9 mouse cellular contexts compared by ENCODE assay signal in the genomic region with DNA sequence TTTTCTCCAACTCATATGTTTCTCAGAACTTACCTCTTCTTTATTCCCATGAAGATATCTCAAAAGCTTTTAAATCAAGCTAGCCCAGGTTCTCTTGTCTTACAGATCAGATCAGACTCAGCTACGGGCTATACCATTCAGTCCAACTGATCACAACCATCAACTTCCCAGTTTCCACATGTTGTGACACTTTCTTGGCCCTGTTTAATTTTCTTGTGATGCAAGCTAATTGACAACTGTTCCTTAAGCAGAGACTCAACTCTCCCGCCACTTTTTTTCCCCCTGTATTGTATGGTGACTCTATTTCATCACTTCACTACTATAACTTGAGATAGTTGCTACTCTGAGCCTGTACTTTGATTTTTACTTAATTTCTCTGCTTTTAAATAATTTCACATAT. TPM values are rescaled to one million over a fixed set of nuclear protein-coding genes. Genes with fewer than 3 reads are reported as not detected.
DNase-seq lines count a peak whose midpoint lies in the region; ATAC-seq and TF ChIP-seq lines count a peak whose summit lies in the region.
"Had no signal": no experiment of that assay in that cellular context is flagged by ENCODE, and none has a peak within 500 bp of the region (broad histone marks: within the 10 kb centered on the region; RNA-seq: fewer than 3 reads in every experiment).

No protein-coding gene starts in this region.

- no peak for TF ChIP-seq EP300 in lung, postnatal 0 days (IDR thresholded peaks at IDR 0.05)
- no peak for TF ChIP-seq EP300 in stomach, postnatal 0 days (optimal IDR thresholded peaks at IDR 0.05)

- peak overlapping the region; percentile 67; the same call in 1 of the 2 replicates for H3K4me2 ChIP-seq in lung, postnatal 0 days (replicated peaks; ENCODE audit: low read depth, low read length)
- H3K4me2 ChIP-seq in liver, embryonic 13.5 days, result peak overlapping the region; percentile 75
- H3K4me2 ChIP-seq in stomach, postnatal 0 days (replicated peaks; ENCODE audit: low read depth), result peak overlapping the region; percentile 2; the same call in 1 of the 2 replicates

- no peak overlapping the region for H3K9ac ChIP-seq in lung, postnatal 0 days (replicated peaks; ENCODE audit: low read depth)
- no peak overlapping the region; the same call in 1 of the 2 replicates for H3K9ac ChIP-seq in liver, embryonic 13.5 days
- H3K9ac ChIP-seq in stomach, postnatal 0 days (ENCODE audit: low read length), result no peak overlapping the region

- no peaks in the 10 kb centered on the region for H3K36me3 ChIP-seq in lung, postnatal 0 days (ENCODE audit: insufficient read depth, low read length)
- no peaks in the 10 kb centered on the region for H3K36me3 ChIP-seq in liver, embryonic 13.5 days
- no peaks in the 10 kb centered on the region for H3K36me3 ChIP-seq in stomach, postnatal 0 days (ENCODE audit: control insufficient read depth, insufficient read depth, low read length)

- WGBS in lung, postnatal 0 days, result 31% methylated on average over 2 of the region's 2 CpGs
- WGBS in liver, embryonic 13.5 days (ENCODE audit: insufficient replicate concordance), result 48% methylated on average over 2 of the region's 2 CpGs
- 34% methylated on average over 2 of the region's 2 CpGs for WGBS in stomach, postnatal 0 days

- no peak for ATAC-seq in lung, postnatal 0 days
- ATAC-seq in granulocyte monocyte progenitor cell, adult 5-6 weeks (replicated peaks; ENCODE audit: poor library complexity, severe bottlenecking), result peak; percentile 68
- ATAC-seq in liver, embryonic 13.5 days (ENCODE audit: low read depth), result no peak
- no peak for ATAC-seq in stomach, postnatal 0 days (ENCODE audit: low FRiP score, low TSS enrichment)

- no peak overlapping the region for H3K27ac ChIP-seq in lung, postnatal 0 days (ENCODE audit: low read length)
- H3K27ac ChIP-seq in liver, embryonic 13.5 days, result no peak overlapping the region
- no peak overlapping the region for H3K27ac ChIP-seq in stomach, postnatal 0 days (replicated peaks)

- no peak for TF ChIP-seq CTCF in lung, postnatal 0 days (IDR thresholded peaks at IDR 0.05)
- TF ChIP-seq CTCF in stomach, postnatal 0 days (IDR thresholded peaks at IDR 0.05; ENCODE audit: low read depth), result no peak

- no peaks in the 10 kb centered on the region for H3K27me3 ChIP-seq in lung, postnatal 0 days (replicated peaks; ENCODE audit: insufficient read depth, low read length)
- H3K27me3 ChIP-seq in liver, embryonic 13.5 days, result peaks cover 31% of the 10 kb centered on the region
- H3K27me3 ChIP-seq in stomach, postnatal 0 days (ENCODE audit: control insufficient read depth, insufficient read depth, low read length), result no peaks in the 10 kb centered on the region

- H3K9me3 ChIP-seq in lung, postnatal 0 days (ENCODE audit: low read length), result no peaks in the 10 kb centered on the region
- no peaks in the 10 kb centered on the region for H3K9me3 ChIP-seq in liver, embryonic 13.5 days (replicated peaks)
- no peaks in the 10 kb centered on the region for H3K9me3 ChIP-seq in stomach, postnatal 0 days (ENCODE audit: control insufficient read depth, low read length)

- peak overlapping the region; percentile 62; the same call in 1 of the 2 replicates for H3K4me3 ChIP-seq in lung, postnatal 0 days (ENCODE audit: low read depth, low read length)
- H3K4me3 ChIP-seq in liver, embryonic 13.5 days (replicated peaks), result peak overlapping the region; percentile 67
- H3K4me3 ChIP-seq in stomach, postnatal 0 days (ENCODE audit: low read depth, low read length), result no peak overlapping the region

- 0 out of 2 replicates have a peak, but pooled peaks cover 8% of the 10 kb centered on the region for H3K4me1 ChIP-seq in lung, postnatal 0 days (ENCODE audit: insufficient read depth, low read depth, low read length)
- peaks cover 25% of the 10 kb centered on the region for H3K4me1 ChIP-seq in liver, embryonic 13.5 days (replicated peaks)
- H3K4me1 ChIP-seq in stomach, postnatal 0 days (replicated peaks; ENCODE audit: control insufficient read depth, insufficient read depth), result no peaks in the 10 kb centered on the region

- peak; percentile 23 for DNase-seq in lung, postnatal 0 days (ENCODE audit: low spot score)
- DNase-seq in lung, postnatal 36 days, result no peak
- no peak for DNase-seq in liver, embryonic 13.5 days
- no peak for DNase-seq in stomach, postnatal 0 days (ENCODE audit: low spot score)
- no peak for DNase-seq in right cerebral cortex, postnatal 36 days (ENCODE audit: low spot score in 2 of 2)
- DNase-seq in layer of hippocampus, postnatal 10 days (ENCODE audit: low spot score in 2 of 2), result no peak

RNA-seq across cellular contexts. Expression of a gene that starts 15.9 kb away (rescaled TPM):
- not detected in 2 replicates for polyA plus RNA-seq in lung, postnatal 0 days (2015; fragmentation: Nextera tagmentation; extraction: Ambion mirVana)
- total RNA-seq in granulocyte monocyte progenitor cell, adult 5-6 weeks (2014; fragmentation: Nextera tagmentation), result not detected in 2 replicates
- total RNA-seq in granulocyte monocyte progenitor cell, adult 5-6 weeks (2017), result not detected in 2 replicates
- polyA plus RNA-seq in liver, embryonic 13.5 days (2015; fragmentation: Nextera tagmentation; extraction: Ambion mirVana), result not detected in 2 replicates
- polyA plus RNA-seq in stomach, postnatal 0 days (2015; fragmentation: Nextera tagmentation; extraction: Ambion mirVana), result not detected in 2 replicates
- total RNA-seq in layer of hippocampus, postnatal 10 days (2021), result not detected
- total RNA-seq: layer of hippocampus, postnatal 36 days had no signal
- polyA plus RNA-seq: activated CD4-positive, CD25-positive, alpha-beta regulatory T cell, adult 4 months had no signal

RNA-seq across cellular contexts. Expression of a gene that starts 17.7 kb away (rescaled TPM):
- polyA plus RNA-seq in lung, postnatal 0 days (2015; fragmentation: Nextera tagmentation; extraction: Ambion mirVana), result 61.2 and 63.3 TPM in 2 replicates
- total RNA-seq in granulocyte monocyte progenitor cell, adult 5-6 weeks (2014; fragmentation: Nextera tagmentation), result 142 and 143 TPM in 2 replicates
- total RNA-seq in granulocyte monocyte progenitor cell, adult 5-6 weeks (2017), result 144 and 167 TPM in 2 replicates
- 81.4 and 82.3 TPM in 2 replicates for polyA plus RNA-seq in liver, embryonic 13.5 days (2015; fragmentation: Nextera tagmentation; extraction: Ambion mirVana)
- polyA plus RNA-seq in stomach, postnatal 0 days (2015; fragmentation: Nextera tagmentation; extraction: Ambion mirVana), result 58.5 and 60.2 TPM in 2 replicates
- 10 to 100 TPM; 43.6 to 50.7 TPM for total RNA-seq in layer of hippocampus, postnatal 10 days (2021)

RNA-seq across cellular contexts. Expression of a gene that starts 32.2 kb away (rescaled TPM):
- polyA plus RNA-seq in lung, postnatal 0 days (2015; fragmentation: Nextera tagmentation; extraction: Ambion mirVana), result not detected in 2 replicates
- not detected in 2 replicates for total RNA-seq in granulocyte monocyte progenitor cell, adult 5-6 weeks (2014; fragmentation: Nextera tagmentation)
- not detected in 2 replicates for total RNA-seq in granulocyte monocyte progenitor cell, adult 5-6 weeks (2017)
- polyA plus RNA-seq in liver, embryonic 13.5 days (2015; fragmentation: Nextera tagmentation; extraction: Ambion mirVana), result not detected in 2 replicates
- not detected in 2 replicates for polyA plus RNA-seq in stomach, postnatal 0 days (2015; fragmentation: Nextera tagmentation; extraction: Ambion mirVana)
- not detected for total RNA-seq in layer of hippocampus, postnatal 10 days (2021)
- total RNA-seq: layer of hippocampus, postnatal 36 days had no signal
- polyA plus RNA-seq: activated CD4-positive, CD25-positive, alpha-beta regulatory T cell, adult 4 months had no signal

RNA-seq across cellular contexts. Expression of a gene that starts 50.3 kb away (rescaled TPM):
- not detected in 2 replicates for polyA plus RNA-seq in lung, postnatal 0 days (2015; fragmentation: Nextera tagmentation; extraction: Ambion mirVana)
- total RNA-seq in granulocyte monocyte progenitor cell, adult 5-6 weeks (2014; fragmentation: Nextera tagmentation), result 0.34 TPM in 1 of 2 replicates, not detected in the other
- total RNA-seq in granulocyte monocyte progenitor cell, adult 5-6 weeks (2017), result not detected in 2 replicates
- 0.02 and 0.07 TPM in 2 replicates for polyA plus RNA-seq in liver, embryonic 13.5 days (2015; fragmentation: Nextera tagmentation; extraction: Ambion mirVana)
- polyA plus RNA-seq in stomach, postnatal 0 days (2015; fragmentation: Nextera tagmentation; extraction: Ambion mirVana), result 0.04 TPM in 2 replicates
- total RNA-seq in layer of hippocampus, postnatal 10 days (2021), result not detected
- total RNA-seq: layer of hippocampus, postnatal 36 days had no signal

Comparison
In these comparisons a context has a peak if more than half of its experiments do, and no peak if none do; other contexts are left out.
1. H3K4me2 ChIP-seq: peak in every context shown above with its lines; median percentile 75 in liver, embryonic 13.5 days; 67 in lung, postnatal 0 days; 2 in stomach, postnatal 0 days.